Mouse (Mus musculus): Measurements from ENCODE around the gene Sde2.

The Sde2 gene

GRCm38 (mm10) chr1:180850316-180851270 lies at the start of gene Sde2:
Gene Sde2 (plus strand): TSS chr1:180851127.
- peak; percentile 100 for DNase-seq

GRCm38 (mm10) chr1:180801466-180801994 lies 49.4 kb upstream of the Sde2 start:
- DNase-seq, result no peak

- DNase-seq, result no peak
Observed at GRCm38 (mm10) chr1:180803881-180804280, 47.0 kb upstream of the Sde2 start.

GRCm38 (mm10) chr1:180808831-180809230 lies 42.1 kb upstream of the Sde2 start:
- DNase-seq, result no peak

GRCm38 (mm10) chr1:180810976-180811375 lies 40.0 kb upstream of the Sde2 start:
- no peak for DNase-seq

- DNase-seq, result peak in 1 of 2 experiments; percentile 39
Observed at GRCm38 (mm10) chr1:180811596-180812462, 39.1 kb upstream of the Sde2 start.

GRCm38 (mm10) chr1:180812463-180813408 lies 38.2 kb upstream of the Sde2 start:
- DNase-seq, result peak; percentile 36 to 49

GRCm38 (mm10) chr1:180813409-180813884 lies 37.5 kb upstream of the Sde2 start:
- peak; percentile 88 to 92 for DNase-seq

- peak; percentile 73 to 80 for DNase-seq
Observed at GRCm38 (mm10) chr1:180813885-180814740, 36.8 kb upstream of the Sde2 start, which contains the start of gene H3f3a. Gene H3f3a (minus strand): TSS chr1:180813943.

GRCm38 (mm10) chr1:180815371-180816024 lies 35.4 kb upstream of the Sde2 start:
- DNase-seq, result no peak

- DNase-seq, result no peak
Observed at GRCm38 (mm10) chr1:180818000-180818399, 32.9 kb upstream of the Sde2 start.

GRCm38 (mm10) chr1:180821101-180821500 lies 29.8 kb upstream of the Sde2 start:
- no peak for DNase-seq

- DNase-seq, result no peak
Observed at GRCm38 (mm10) chr1:180822276-180822675, 28.7 kb upstream of the Sde2 start.

- no peak for DNase-seq
Observed at GRCm38 (mm10) chr1:180823716-180824115, 27.2 kb upstream of the Sde2 start.

- DNase-seq, result peak; percentile 33 to 51
Observed at GRCm38 (mm10) chr1:180824721-180825120, 26.2 kb upstream of the Sde2 start.

GRCm38 (mm10) chr1:180826634-180827033 lies 24.3 kb upstream of the Sde2 start:
- DNase-seq, result no peak

- peak in 1 of 2 experiments; percentile 28 for DNase-seq
Observed at GRCm38 (mm10) chr1:180829775-180830174, 21.2 kb upstream of the Sde2 start.

GRCm38 (mm10) chr1:180830175-180830574 lies 20.8 kb upstream of the Sde2 start:
- no peak for DNase-seq

- no peak for DNase-seq
Observed at GRCm38 (mm10) chr1:180830588-180831346, 20.2 kb upstream of the Sde2 start.
